Mouse (Mus musculus): ENCODE data around the gene Ppp1r3c.

The Ppp1r3c gene

DNA sequence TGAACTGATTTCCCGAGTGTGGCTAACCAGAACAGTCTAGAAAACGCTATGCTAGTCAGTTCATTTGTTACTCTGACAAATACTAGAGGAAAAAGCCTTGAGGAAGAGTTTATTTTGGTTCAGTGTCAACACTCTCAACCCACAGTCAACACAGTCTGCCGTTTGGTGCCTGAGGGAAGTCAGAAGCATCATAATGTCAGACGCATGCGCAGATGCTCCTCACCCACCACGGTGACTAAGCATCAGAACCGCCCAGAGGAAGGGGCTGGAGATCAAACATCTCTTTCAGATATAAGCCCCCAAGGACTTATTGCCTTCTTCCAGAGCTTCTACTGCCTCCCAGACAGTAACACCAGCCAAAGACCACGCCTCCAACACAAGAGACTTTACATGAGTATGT is 15.3 kb downstream of the Ppp1r3c start:
- no peak for DNase-seq (ENCODE audit: low spot score)

DNA sequence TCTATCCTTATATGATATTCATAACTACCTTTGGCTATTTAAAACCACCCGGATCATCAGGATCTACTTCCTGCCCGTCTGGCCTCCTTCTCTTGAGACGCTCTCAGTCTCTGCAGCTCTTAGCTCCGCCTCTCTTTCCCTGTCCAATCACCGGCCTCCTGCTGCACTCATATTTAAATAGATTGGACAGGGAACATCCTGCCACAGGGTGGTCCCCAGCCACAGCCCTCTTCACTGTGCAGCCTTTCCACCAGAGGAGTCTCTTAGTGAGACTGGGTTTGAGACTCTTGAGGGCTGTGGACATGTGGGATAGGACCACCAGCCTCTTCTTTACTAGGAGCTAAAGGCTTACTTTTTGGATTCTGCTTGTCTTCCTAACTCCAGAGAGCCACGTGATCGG is 20.2 kb downstream of the Ppp1r3c start:
- DNase-seq (ENCODE audit: low spot score) = no peak

DNA sequence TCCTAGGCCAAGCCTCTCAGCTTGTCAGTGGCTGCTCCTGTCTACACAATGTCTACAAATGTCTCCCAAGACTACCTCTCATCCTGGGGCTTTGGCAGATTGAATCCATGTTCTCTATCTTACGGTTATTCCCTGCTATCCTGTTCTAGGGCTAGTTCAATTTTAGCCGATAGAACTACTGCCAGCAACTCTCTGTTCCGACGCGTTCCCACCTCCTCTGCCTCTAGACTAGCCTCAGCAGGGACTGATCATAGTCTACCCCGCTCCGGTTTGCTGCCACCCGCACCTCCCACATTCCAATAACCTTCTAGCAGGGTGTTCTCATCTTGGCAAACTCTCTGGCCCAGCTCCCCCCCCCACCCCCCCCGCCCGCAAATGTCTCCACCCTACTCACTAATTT is 20.9 kb downstream of the Ppp1r3c start:
- no peak for DNase-seq (ENCODE audit: low spot score)

DNA sequence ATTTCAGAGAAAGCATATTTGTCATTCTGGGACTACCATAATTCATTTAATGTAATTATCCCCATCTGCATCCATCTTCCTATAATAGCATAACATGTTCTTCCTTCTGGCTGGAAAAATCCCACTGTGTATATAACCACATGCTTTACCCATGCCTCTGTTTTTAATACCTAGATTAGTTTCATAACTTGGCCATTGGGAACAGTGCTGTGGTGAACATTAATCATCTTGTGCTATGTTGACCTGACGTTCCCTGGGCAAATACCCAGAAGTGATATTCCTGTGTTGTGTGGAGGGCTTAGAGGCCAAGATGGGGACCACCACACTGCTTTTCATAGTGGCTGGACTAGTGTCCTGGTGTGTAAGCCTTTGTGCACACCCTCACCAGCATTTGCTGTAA is 22.0 kb downstream of the Ppp1r3c start:
- DNase-seq (ENCODE audit: low spot score) = no peak

DNA sequence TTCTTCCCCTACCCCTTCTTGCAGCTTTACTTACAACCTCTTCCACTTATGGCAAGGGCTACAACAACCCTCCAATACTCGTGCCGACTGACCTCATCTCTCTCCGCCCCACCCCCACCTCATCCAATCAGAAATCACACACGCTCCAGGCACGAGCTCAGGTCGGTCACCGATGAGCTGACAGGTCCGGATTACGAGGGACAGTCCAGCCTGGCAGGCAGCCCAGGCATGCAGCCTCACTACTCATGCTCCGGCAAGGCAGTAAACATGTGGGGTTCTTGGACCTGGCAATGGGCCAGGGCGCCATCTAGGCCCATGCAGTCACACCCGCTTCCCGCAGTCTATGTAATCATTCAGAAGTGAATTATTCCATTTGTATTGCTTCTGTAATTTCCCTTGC is 23.4 kb downstream of the Ppp1r3c start:
- DNase-seq (ENCODE audit: low spot score) = no peak

DNA sequence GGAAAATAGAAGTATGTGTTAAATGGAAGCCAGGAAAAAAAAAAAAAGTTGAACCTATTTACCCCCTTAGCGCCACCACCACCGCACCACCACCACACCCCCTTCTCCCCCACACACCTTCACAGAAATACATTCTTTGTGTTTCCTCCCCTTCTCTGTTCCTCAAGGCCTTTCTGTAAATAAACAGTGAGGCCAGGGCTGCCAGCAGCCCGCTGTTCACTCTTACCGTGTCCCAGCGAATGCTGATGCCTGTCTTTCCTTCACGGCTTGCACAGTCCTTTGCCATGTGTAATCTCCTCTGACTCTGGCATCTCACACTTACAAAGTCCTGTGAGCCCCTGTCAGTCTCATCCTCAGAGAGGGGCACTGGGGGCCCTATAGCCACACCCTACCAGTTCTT is 30.3 kb downstream of the Ppp1r3c start:
- DNase-seq (ENCODE audit: low spot score) = no peak

DNA sequence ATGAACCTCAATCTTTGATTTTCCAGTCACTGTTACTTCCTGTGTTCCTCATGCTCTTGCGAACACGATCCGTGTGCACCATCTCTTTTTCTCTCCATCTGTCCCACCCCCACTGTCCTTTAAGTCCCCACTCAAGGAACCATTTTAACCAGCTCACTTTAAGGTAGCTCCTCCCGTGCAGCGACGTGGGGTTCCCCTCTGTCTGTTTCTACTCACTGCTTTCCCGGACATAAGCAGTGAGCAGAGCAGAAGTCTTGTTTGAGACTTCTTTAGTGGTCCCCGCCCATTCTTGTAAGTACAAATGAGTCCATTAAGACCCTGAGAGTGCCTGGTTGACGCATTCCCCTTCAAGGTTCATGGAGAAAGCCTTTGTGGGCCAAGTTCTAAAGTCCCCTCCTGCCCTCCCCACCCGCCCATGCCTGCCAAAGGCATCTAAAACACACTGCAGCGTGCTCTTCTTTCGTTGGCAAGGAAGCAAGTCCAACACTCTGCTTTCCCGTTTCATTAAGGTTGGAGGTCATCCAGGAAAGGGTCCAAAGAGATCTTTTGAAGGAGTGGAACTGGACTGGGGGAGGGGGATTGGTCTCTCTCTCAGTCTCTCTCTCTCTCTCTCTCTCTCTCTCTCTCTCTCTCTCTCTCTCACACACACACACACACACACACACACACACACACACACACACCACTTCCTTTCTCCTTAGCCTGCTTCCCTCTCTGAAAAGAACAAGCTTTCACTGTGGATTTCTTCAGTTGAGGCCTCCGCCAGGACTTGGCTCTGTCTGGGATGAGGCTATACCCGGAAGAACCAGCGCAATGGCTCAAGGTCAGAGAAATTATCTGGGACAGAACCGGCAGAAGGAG is 30.9 kb downstream of the Ppp1r3c start:
- peak; percentile 27 for DNase-seq (ENCODE audit: low spot score)

DNA sequence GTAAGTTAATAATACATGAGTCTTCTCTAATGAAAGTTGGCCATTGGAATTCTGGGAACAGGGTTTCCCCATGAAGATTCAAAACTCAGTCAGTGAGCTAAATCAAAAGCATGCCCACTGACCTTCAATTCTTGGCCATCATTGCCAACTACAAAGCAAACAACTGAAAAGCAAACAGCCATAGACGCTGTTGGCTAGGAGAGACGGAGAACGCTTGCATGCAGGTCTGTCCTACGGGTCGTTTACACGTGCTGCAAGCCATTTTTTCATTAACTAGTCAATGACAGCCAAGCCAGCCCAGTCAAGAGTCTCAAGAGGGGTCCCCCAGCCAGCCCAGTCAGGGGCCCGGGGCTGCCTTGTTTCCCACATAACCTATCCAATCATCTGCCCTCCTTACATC is 31.7 kb downstream of the Ppp1r3c start:
- no peak for DNase-seq (ENCODE audit: low spot score)

DNA sequence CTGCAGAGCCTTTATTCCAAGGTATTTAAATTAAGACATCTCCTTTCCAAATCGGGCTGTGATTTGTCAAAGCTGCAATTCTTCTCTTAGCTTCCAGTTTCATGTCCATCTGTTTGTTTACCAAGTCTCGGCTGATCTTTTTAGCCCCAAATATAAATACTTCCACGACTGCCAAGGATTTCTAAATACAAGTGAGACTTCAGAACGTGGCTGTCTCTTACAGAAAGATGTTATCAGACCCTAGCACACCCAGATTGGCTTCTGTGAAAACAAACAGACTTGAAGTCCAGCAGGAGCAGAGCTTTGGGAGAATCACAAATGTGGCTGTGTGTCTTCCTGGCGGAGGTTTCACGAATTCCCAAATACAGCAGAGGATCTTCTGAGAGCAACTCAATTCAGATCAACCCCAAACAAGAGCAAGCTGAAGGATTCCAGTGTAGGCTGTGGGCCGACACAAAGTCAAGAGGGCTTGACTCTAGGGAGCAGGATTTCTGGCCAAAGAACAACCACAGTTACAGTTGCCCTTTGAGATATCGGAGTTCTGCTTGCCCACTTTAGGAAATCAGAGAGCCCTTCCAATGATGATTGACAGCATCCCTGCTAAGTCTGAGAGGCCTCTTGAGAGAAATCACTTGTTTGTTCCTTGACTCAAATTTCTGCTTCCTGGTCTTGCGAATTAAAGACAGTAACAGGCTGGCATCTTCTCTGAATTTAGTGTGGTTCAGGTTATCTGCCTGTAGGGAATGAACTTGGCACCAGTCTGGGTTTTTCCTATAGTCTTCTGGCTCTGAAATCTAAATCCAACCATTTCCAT is 34.4 kb downstream of the Ppp1r3c start:
- DNase-seq (ENCODE audit: low spot score) = no peak

DNA sequence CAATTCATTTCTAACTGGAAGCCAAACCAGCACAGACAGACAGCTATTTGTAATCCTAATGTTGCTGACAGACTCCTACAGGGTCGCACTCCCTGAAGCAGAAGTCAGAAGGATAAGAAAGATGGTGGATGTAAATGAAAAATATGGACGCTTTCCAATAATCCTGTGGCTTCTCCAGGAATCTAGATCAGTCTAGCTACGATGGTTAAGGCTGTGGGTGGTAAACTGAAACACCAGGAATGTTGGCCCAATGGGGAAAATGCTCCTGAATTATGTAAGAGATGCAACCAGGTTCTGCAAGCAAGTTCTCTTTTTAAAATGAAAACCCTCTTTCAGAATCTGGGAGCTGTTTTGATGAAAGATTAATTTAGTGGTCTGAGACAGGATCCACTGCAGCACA is 35.1 kb downstream of the Ppp1r3c start:
- no peak for DNase-seq (ENCODE audit: low spot score)

DNA sequence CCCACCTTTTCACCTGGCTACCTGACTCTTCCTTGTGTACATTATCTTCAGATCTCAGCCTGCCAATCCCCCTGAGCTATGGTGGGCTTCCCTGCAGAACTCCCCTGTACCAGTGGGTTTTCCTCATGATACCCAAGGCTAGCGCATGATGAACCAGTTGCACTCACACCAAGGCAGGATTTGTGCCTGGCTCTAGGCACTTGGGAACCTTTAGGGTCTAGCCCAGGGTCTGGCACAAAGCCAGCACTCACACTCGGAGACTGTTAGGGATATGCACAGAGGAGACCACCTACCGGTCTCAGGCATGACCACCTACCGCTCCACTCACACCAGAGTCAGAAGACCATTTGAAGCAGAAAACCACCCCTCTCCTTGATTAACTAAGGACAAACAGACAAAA is 35.5 kb downstream of the Ppp1r3c start:
- DNase-seq (ENCODE audit: low spot score) = no peak

DNA sequence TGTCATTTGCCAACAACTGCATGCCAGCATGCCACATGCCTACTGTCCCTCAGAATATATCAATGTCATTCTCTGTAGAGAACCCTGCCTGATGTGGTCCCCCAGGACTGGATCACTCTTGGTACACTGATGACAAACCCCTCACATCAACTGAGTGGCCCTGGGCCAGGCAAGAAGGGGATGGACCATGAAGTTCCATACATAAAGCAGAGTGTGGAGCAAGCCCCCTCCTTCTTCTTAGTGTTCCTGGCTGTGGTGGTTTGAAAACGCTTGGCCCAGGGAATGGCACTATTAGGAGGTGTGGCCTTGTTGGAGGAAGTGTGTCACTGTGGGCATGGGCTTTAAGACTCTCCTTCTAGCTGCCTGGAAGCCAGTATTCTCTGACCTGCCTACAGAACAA is 37.3 kb downstream of the Ppp1r3c start:
- no peak for DNase-seq (ENCODE audit: low spot score)

DNA sequence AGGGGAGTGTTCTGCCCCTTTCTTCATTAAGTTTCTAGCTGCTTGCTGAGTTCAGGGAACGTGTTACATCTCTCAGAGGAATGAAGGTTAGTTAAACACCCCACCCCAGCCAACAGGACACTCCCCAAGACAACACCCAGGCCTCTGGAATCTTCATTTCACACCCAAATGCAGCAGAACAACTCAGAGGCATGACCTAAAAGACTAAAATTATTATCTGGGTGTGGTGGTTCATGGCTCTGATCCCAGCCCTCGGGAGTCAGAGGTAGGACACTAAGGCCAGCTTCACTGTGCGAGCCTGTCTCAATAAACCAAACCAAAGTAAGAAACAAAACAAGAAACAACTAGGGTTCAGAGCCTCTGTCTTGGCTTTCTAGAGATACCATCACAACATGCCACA is 38.3 kb downstream of the Ppp1r3c start:
- DNase-seq (ENCODE audit: low spot score) = no peak

DNA sequence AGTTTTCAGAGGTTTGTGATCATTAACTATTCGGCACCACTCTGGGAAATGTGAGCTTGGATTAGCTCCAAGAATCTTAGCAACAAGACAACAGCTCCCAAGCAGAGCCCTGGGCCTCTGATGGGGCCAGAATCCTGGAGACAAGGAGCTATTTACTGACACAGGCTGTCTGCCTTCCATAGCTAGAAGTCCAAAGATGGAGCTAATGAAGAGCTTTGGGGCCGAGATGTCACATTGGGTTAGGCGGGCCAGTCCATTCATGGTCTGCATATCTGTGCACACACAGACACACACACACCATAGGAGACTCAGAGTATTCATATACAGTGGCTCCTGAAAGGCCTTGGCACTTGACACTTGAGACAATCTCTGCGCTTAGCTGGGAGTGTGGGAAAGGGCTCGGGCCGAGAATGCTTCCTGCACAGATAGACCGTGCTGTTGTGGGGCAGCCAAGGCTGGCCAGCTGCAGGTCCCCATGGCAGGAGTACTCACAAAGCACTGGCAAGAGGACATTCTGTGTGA is 39.8 kb downstream of the Ppp1r3c start:
- DNase-seq (ENCODE audit: low spot score) = no peak

DNA sequence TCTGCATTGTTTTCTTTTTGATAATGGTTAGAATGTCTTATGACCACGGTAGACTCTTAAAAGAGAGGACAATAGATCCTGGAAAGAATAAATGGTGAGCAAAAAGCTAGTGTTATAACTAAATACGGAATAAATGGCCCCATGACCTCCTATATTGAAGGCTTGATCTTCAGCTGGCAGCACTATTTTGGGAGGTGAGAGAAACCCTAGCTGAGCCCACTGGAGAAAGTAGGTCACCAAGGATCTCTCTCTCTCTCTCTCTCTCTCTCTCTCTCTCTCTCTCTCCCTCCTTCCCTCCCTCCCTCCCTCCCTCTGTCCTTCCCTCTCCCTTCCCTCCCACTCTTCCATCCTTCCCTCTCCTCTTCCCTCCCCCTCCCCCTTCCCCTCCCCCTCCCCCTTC is 42.9 kb downstream of the Ppp1r3c start:
- DNase-seq (ENCODE audit: low spot score) = no peak

DNA sequence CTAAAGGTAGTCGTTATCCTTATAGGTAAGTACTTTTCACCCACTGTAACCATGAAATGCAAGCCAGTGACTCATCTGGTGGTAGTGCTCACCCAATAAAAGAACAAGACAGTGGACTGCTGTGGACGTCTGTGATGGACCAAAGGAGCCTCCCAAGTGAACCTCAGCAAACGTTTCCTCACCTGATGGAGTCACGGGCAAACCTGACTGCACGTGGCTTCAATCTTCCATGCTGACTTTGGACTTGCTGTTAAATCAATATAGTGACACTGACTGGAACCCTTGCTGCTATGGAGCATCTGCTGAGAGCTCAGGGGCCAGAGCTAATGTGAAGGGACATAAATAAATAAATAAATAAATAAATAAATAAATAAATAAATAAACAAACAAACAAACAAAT is 44.5 kb downstream of the Ppp1r3c start:
- no peak for DNase-seq (ENCODE audit: low spot score)

DNA sequence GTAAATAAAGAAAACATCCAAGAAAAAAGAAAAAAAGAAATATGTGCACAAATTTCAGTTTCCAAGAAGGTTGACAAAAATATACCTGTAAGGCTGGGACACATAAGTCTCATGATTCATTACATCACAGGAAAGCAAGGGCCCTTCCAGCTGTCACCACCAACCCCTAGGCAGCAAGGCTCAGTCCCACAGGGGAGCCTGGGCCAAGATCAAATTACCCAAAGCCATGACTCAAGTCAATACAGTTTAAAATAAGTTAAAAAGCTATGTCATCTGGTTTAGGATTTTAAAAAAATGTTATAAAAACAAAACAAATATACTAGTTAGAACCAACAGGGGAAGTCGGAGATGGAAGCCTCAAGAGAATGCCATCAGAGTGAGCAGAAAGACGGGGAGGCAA is 45.2 kb downstream of the Ppp1r3c start:
- DNase-seq (ENCODE audit: low spot score) = no peak

DNA sequence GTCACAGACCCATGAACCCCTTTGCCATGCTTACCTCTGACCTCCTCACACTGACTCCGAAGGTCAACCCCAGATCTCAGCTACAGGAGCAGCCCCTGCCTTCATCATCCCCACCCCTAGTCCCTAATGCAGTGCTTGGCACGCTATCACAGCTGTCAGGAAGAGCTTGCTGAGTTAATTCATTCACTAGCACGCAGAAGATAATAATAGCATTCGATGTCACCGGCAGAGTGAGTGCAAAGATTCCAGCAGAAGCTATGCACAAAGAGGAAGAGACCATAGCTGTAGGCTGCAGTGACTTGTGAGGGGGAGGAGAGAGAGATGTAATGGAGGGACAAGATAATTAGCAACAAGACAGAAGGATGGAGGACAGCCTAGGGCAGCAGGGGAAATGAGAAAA is 47.2 kb downstream of the Ppp1r3c start:
- DNase-seq (ENCODE audit: low spot score) = no peak

DNA sequence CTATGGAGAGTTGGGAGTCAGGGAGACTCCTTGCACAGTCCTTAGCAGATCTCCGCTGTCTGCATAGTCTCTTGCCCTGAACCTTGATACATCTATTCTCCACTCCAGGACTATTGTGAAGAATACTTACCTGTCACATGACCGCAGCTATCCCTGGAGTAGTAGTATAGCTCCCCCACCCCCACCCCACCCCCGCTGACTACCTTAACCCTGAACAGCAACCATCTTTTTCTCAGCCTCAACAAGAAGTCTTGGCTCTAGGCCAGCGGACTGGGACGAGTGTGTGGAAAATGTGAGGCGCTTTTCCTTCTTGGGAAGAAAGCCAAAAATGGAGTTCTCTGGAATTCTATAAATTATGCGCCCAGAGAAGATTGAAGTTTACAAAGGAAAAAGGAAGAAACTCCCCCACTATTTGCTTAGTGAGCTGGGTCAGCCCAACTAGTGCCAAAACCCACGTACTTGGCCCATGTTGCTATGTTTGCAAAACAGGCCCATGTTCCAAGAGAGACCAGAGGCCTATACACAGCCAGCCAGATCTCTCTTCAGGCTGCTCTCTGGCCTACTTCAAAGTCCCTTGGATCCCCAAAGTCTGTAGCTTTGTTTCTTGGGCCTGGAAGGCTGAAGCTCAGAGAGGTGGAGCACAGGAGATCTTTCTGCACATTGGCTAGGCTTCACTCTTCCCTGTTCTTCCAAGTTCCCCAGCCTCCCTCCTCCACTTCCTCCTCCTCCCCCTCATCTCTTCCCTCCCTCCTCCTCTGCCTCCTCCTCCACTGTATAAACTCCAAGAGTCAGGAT is 48.4 kb downstream of the Ppp1r3c start:
- DNase-seq (ENCODE audit: low spot score) = peak; percentile 64

DNA sequence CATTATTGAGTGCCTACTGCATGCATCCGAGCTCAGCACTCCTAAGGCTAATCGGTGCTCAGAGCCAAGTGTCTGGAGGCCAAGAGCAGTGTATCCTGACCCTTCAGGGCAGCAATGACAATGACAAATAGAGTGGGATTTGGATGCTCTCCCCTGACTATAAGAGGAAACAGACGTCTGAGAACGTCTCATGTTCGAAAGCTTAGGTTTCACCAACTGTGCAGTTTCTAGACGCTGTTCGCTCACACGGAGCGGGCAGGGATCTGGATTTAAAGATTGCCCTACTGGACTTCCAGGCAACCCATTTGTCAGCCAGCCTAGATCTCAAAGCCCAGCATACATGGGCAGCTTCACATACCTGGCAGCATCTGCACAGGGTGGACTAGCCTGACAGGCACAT is 49.4 kb downstream of the Ppp1r3c start:
- no peak for DNase-seq (ENCODE audit: low spot score)

DNA sequence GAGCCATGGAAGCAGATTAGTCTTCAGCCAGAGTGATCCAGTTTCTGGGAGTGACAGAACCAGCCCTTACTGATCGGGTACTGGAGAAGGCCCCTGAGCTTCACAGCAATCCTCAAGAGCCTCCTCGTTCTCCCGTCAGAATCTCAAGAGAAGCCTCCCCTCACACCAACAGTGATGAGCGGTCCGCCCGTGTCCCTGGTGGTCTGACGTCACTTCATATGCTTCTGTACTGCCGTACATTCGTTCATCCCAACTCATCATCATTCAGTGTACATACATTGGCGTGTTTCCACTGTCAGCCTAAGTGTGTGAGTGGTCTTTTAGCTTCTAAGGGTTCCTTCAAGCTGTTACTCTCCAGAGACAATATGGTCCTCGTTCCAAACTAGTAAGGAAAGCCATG is 50.4 kb downstream of the Ppp1r3c start:
- no peak for DNase-seq (ENCODE audit: low spot score)

DNA sequence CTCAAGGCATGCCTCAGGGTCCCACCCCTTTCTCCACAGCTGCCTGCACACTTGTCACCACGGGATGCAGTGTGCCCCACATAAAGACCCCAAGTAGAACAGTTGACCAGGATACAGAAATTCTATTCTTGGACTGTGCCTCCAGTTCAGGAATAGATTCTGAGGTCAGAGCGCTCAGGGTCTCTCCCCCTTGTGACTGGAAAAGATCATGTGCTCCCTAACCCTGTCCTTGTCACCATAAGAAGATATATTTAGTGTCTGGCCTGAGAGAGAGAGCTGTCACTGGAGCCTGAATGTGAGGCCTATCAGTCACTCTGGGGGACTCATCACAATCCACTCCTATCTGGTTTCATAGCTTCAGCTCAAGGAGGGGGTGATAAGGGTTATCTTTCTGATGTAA is 53.9 kb downstream of the Ppp1r3c start:
- no peak for DNase-seq (ENCODE audit: low spot score)

Data from ovary, adult 18-20 months (tissue).